Mouse (Mus musculus): Measurements from ENCODE around the gene Gm4847. TPM values are rescaled to one million over a fixed set of nuclear protein-coding genes. Genes with fewer than 3 reads are reported as not detected.

Gene Gm4847
- polyA plus RNA-seq (2014; fragmentation: Nextera tagmentation; extraction: Ambion mirVana) = not detected in 2 replicates

DNA sequence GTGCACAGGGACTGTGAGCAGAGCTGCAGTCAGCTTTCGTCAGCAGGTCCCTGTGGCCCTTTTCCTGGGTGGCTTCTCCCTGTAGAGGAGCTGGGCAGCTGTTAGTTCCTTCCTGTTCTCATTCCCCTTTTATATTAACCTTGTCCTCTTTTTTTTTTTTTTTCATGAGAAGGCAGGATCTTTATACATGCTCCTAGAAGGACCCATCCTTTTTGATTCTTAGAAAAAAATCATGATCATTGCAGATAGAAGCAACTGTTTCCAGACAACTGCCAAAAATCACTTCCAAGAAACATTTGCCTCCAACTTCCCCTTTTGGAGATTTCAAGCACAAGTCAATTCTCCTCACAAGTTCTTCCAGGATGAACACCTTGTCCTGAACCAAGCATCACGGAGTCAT, at the start of gene Gm4847:
TSS of gene Gm4847 (minus strand) at position 101 of the 400 bp plus-strand sequence.
- Histone ChIP-seq H3K4me3 (ENCODE audit: low read depth, low read length) (no peak within 1 kb of the TSS), H3K9ac (ENCODE audit: low read length) (no peak within 1 kb of the TSS), H3K27ac (ENCODE audit: low read depth, low read length) (no peak within 1 kb of the TSS), H3K9me3 (ENCODE audit: control insufficient read depth, low read length) (no peaks in the 10 kb centered on the region), H3K4me1 (ENCODE audit: control insufficient read depth, insufficient read depth, low read length) (no peaks in the 10 kb centered on the region), H3K36me3 (ENCODE audit: control insufficient read depth, insufficient read depth, low read length) (no peaks in the 10 kb centered on the region), H3K4me2 (no peak within 1 kb of the TSS), H3K27me3 (ENCODE audit: control insufficient read depth, insufficient read depth, low read length) (no peaks in the 10 kb centered on the region)
- DNase-seq (ENCODE audit: low spot score, missing footprints) = no peak
- WGBS = 91% methylated on average over 2 of the region's 2 CpGs
- no peak for ATAC-seq (ENCODE audit: low FRiP score)

DNA sequence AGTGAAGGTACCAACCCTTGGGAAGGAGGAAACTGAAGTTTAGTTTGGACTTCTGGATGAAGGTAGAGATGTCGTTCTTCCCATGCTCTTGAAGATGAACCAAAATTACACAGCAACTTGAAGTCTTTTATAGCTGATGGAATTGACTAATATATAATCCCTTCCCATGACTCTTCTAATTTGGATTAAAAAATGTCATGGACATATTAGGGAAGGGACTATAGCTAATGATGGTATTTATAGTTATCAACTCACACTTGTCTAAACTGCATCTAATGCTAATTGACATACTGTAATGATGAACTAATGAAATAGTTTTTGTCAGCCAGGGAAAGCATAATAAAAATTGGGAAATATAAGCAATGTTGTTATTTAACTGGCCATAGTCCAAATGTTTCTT, 34.3 kb upstream of the Gm4847 start, which contains the start of gene Fmo9:
TSS of gene Fmo9 (minus strand) at position 101 of the 400 bp plus-strand sequence.
- DNase-seq (ENCODE audit: low spot score, missing footprints) (no peak), ATAC-seq (ENCODE audit: low FRiP score) (no peak)
- WGBS = 82% methylated on average over 1 of the region's 1 CpGs
- Histone ChIP-seq H3K36me3 (ENCODE audit: control insufficient read depth, insufficient read depth, low read length) (no peaks in the 10 kb centered on the region), H3K9ac (ENCODE audit: low read length) (no peak within 1 kb of the TSS), H3K27ac (ENCODE audit: low read depth, low read length) (no peak within 1 kb of the TSS), H3K4me1 (ENCODE audit: control insufficient read depth, insufficient read depth, low read length) (no peaks in the 10 kb centered on the region), H3K4me2 (no peak within 1 kb of the TSS), H3K4me3 (ENCODE audit: low read depth, low read length) (no peak within 1 kb of the TSS), H3K9me3 (ENCODE audit: control insufficient read depth, low read length) (no peaks in the 10 kb centered on the region), H3K27me3 (ENCODE audit: control insufficient read depth, insufficient read depth, low read length) (no peaks in the 10 kb centered on the region)

DNA sequence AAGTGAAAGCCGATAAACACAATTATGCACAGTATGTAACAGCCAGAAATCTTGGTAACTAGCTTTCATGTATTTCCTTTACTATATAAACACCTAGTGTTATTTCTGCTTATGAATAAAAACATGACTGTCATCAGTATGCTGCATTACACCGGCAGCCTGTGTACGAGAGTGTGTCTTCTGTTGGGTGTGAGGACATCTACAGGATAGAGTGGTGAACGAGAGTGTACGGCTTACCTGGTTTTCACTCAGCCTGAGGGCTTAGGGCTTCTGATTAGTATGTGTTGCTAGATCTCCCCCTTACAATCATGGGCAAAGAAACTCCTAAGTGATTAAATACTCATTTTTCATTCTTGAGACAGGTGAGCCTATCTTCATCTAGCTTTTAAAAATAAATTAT, 21.8 kb upstream of the Gm4847 start:
- 93% methylated on average over 5 of the region's 5 CpGs for WGBS
- Histone ChIP-seq H3K9ac (ENCODE audit: low read length) (no peak overlapping the region), H3K27ac (ENCODE audit: low read depth, low read length) (no peak overlapping the region), H3K9me3 (ENCODE audit: control insufficient read depth, low read length) (no peaks in the 10 kb centered on the region), H3K4me1 (ENCODE audit: control insufficient read depth, insufficient read depth, low read length) (no peaks in the 10 kb centered on the region), H3K4me2 (no peak overlapping the region), H3K27me3 (ENCODE audit: control insufficient read depth, insufficient read depth, low read length) (no peaks in the 10 kb centered on the region), H3K4me3 (ENCODE audit: low read depth, low read length) (no peak overlapping the region), H3K36me3 (ENCODE audit: control insufficient read depth, insufficient read depth, low read length) (no peaks in the 10 kb centered on the region)
- DNase-seq (ENCODE audit: low spot score, missing footprints) (no peak), ATAC-seq (ENCODE audit: low FRiP score) (no peak)

DNA sequence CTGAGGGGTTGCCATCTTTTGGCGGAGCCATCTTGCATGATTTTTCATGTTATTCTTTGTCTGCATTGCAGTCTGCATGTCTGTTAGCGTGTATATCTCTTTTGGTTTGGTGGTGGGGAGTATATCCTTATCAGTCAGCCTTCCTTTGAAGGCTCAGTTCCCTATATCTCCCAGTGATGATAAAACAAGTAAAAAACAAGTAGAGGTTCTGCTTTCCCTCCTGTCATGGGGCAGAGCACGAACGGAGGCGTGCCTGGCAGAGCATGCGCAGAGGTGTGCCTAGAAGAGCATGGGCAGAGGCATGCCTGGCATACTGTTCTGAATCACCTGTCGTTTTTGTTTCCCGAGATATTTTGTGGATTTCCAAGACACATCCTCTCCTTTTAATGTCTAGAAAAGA, 13.3 kb upstream of the Gm4847 start:
- Histone ChIP-seq H3K9ac (ENCODE audit: low read length) (no peak overlapping the region), H3K27me3 (ENCODE audit: control insufficient read depth, insufficient read depth, low read length) (no peaks in the 10 kb centered on the region), H3K9me3 (ENCODE audit: control insufficient read depth, low read length) (no peaks in the 10 kb centered on the region), H3K36me3 (ENCODE audit: control insufficient read depth, insufficient read depth, low read length) (no peaks in the 10 kb centered on the region), H3K4me3 (ENCODE audit: low read depth, low read length) (no peak overlapping the region), H3K4me1 (ENCODE audit: control insufficient read depth, insufficient read depth, low read length) (no peaks in the 10 kb centered on the region), H3K4me2 (no peak overlapping the region), H3K27ac (ENCODE audit: low read depth, low read length) (no peak overlapping the region)
- ATAC-seq (ENCODE audit: low FRiP score) = no peak
- WGBS = 96% methylated on average over 8 of the region's 8 CpGs
- no peak for DNase-seq (ENCODE audit: low spot score, missing footprints)

Small RNA genes lying within 50 kb of the gene (microRNA-seq; reads per million reads assigned to microRNA genes)
- not detected for gene Gm22992

Other genes with a start within 250 kb of the Gm4847 start
- gene Pogk, start 237.8 kb downstream of the Gm4847 start, polyA plus RNA-seq (2014; fragmentation: Nextera tagmentation; extraction: Ambion mirVana) = 39.8 and 41.6 TPM in 2 replicates
- gene Gm4846, start 150.1 kb downstream of the Gm4847 start, polyA plus RNA-seq (2014; fragmentation: Nextera tagmentation; extraction: Ambion mirVana) = not detected in 2 replicates
- gene Fmo9, start 34.2 kb upstream of the Gm4847 start, polyA plus RNA-seq (2014; fragmentation: Nextera tagmentation; extraction: Ambion mirVana) = not detected in 2 replicates